Mouse (Mus musculus) myocyte (in vitro differentiated cells): Measurements from ENCODE around the gene Sar1a.

Source experiments
- MAX ChIP-seq: IDR thresholded peaks from one replicate; pipeline ENCODE4 v1.6.1; 2011; ENCODE audit warnings: low read depth, mild to moderate bottlenecking, control low read depth
- MYOG ChIP-seq, 3 experiments: IDR thresholded peaks; one replicate each; pipeline ENCODE4 v1.6.1; 2011; ENCODE audit warnings: control low read depth in 2 of 3, low read depth in 2 of 3, mild to moderate bottlenecking in 2 of 3; ENCODE audit not compliant: insufficient read length in 2 of 3, control insufficient read depth in 1 of 3, insufficient read depth in 1 of 3
- POLR2A ChIP-seq: IDR thresholded peaks from one replicate; pipeline ENCODE4 v1.6.1; 2011; ENCODE audit warnings: low read depth, mild to moderate bottlenecking, control low read depth, moderate library complexity; ENCODE audit not compliant: insufficient read length
- POLR2AphosphoS2 ChIP-seq: IDR thresholded peaks from one replicate; pipeline ENCODE4 v1.6.1; 2011; ENCODE audit warnings: low read depth, control low read depth; ENCODE audit not compliant: insufficient read length
- USF1 ChIP-seq: IDR thresholded peaks from one replicate; pipeline ENCODE4 v1.6.1; 2011; ENCODE audit warnings: low read depth, mild to moderate bottlenecking, control low read depth, moderate library complexity

GRCm38 (mm10) chr10:61729181-61729580 lies 49.1 kb downstream of the Sar1a start:
- TF ChIP-seq MYOG (IDR thresholded peaks at IDR 0.05; ENCODE audit: control insufficient read depth in 1 of 3, insufficient read depth in 1 of 3, insufficient read length in 2 of 3, low read depth in 2 of 3), result no peak
- no peak for TF ChIP-seq POLR2AphosphoS2
- no peak for TF ChIP-seq POLR2A
- no peak for TF ChIP-seq MAX
- TF ChIP-seq USF1, result no peak
